ENCODE assay signal across 8 mouse cellular contexts in genomic region chr2:168590556-168590955, GRCm38 (mm10). TPM values are rescaled to one million over a fixed set of nuclear protein-coding genes. Genes with fewer than 3 reads are reported as not detected.
DNase-seq lines count a peak whose midpoint lies in the region; ATAC-seq and TF ChIP-seq lines count a peak whose summit lies in the region.

No protein-coding gene starts in this region.

- H3K9me3 ChIP-seq in neural tube, embryonic 11.5 days (ENCODE audit: control insufficient read depth, low read length) = no peaks in the 10 kb centered on the region
- H3K9me3 ChIP-seq in hindbrain, embryonic 11.5 days (ENCODE audit: control insufficient read depth, low read length) = no peaks in the 10 kb centered on the region

- no peak for ATAC-seq in neural tube, embryonic 11.5 days (ENCODE audit: insufficient read depth, low FRiP score, low TSS enrichment)
- ATAC-seq in hindbrain, embryonic 11.5 days (ENCODE audit: low FRiP score) = no peak
- ATAC-seq in megakaryocyte, adult 5-6 weeks (ENCODE audit: poor library complexity, severe bottlenecking) = peak; percentile 59

- no peak for TF ChIP-seq POLR2A in thymus, adult 2 months (IDR thresholded peaks at IDR 0.05; ENCODE audit: control insufficient read depth, extremely low read depth, insufficient read depth, low read length, poor library complexity)

- 47% methylated on average over 10 of the region's 10 CpGs for WGBS in neural tube, embryonic 11.5 days
- 51% methylated on average over 10 of the region's 10 CpGs for WGBS in hindbrain, embryonic 11.5 days
- WGBS in thymus, adult 2 months = 3% methylated on average over 10 of the region's 10 CpGs

- peaks cover 7% of the 10 kb centered on the region; the same call in 1 of the 2 replicates for H3K4me1 ChIP-seq in neural tube, embryonic 11.5 days (ENCODE audit: control insufficient read depth, insufficient read depth, low read length)
- peaks cover 13% of the 10 kb centered on the region for H3K4me1 ChIP-seq in hindbrain, embryonic 11.5 days (replicated peaks; ENCODE audit: control insufficient read depth, insufficient read depth, low read length)
- H3K4me1 ChIP-seq in thymus, adult 2 months (replicated peaks; ENCODE audit: control insufficient read depth, insufficient read depth, low read length) = peaks cover 39% of the 10 kb centered on the region

- peaks cover 25% of the 10 kb centered on the region for H3K27me3 ChIP-seq in neural tube, embryonic 11.5 days (ENCODE audit: control insufficient read depth, insufficient read depth, low read length)
- peaks cover 18% of the 10 kb centered on the region for H3K27me3 ChIP-seq in hindbrain, embryonic 11.5 days (ENCODE audit: control insufficient read depth, insufficient read depth, low read length)
- H3K27me3 ChIP-seq in thymus, adult 2 months (ENCODE audit: control insufficient read depth, insufficient read depth, low read length) = no peaks in the 10 kb centered on the region

- H3K4me2 ChIP-seq in neural tube, embryonic 11.5 days (ENCODE audit: low read depth) = peak overlapping the region; percentile 58
- H3K4me2 ChIP-seq in hindbrain, embryonic 11.5 days (replicated peaks; ENCODE audit: low read depth, low read length) = peak overlapping the region; percentile 68

- peak overlapping the region; percentile 34 for H3K4me3 ChIP-seq in neural tube, embryonic 11.5 days (ENCODE audit: low read depth, low read length)
- H3K4me3 ChIP-seq in hindbrain, embryonic 11.5 days (ENCODE audit: low read depth, low read length) = peak overlapping the region; percentile 39
- H3K4me3 ChIP-seq in thymus, adult 2 months (ENCODE audit: control insufficient read depth, insufficient read depth, low read length) = peak overlapping the region; percentile 36

- no peak overlapping the region for H3K27ac ChIP-seq in neural tube, embryonic 11.5 days (ENCODE audit: low read depth, low read length)
- H3K27ac ChIP-seq in hindbrain, embryonic 11.5 days (ENCODE audit: low read depth, low read length) = no peak overlapping the region
- peak overlapping the region; percentile 44; the same call in 1 of the 2 replicates for H3K27ac ChIP-seq in thymus, adult 2 months (ENCODE audit: control insufficient read depth, insufficient read depth, low read length)

- no peak overlapping the region for H3K9ac ChIP-seq in neural tube, embryonic 11.5 days (ENCODE audit: low read length)
- no peak overlapping the region for H3K9ac ChIP-seq in hindbrain, embryonic 11.5 days (ENCODE audit: low read depth, low read length)

- no peak for TF ChIP-seq CTCF in thymus, adult 2 months (IDR thresholded peaks at IDR 0.05; ENCODE audit: borderline replicate concordance, control insufficient read depth, extremely low read depth, insufficient read depth, low read length, poor library complexity)

- no peaks in the 10 kb centered on the region for H3K36me3 ChIP-seq in neural tube, embryonic 11.5 days (ENCODE audit: control insufficient read depth, insufficient read depth, low read length)
- H3K36me3 ChIP-seq in hindbrain, embryonic 11.5 days (ENCODE audit: control insufficient read depth, insufficient read depth, low read length) = no peaks in the 10 kb centered on the region
- H3K36me3 ChIP-seq in thymus, adult 2 months (ENCODE audit: control insufficient read depth, insufficient read depth, low read length) = no peaks in the 10 kb centered on the region

- DNase-seq in neural tube, embryonic 11.5 days (ENCODE audit: low spot score) = no peak
- DNase-seq in neural tube, embryonic 10.5 days (ENCODE audit: extremely low spot score, low spot score) = no peak
- DNase-seq in hindbrain, embryonic 11.5 days (ENCODE audit: low spot score) = no peak
- peak; percentile 58 for DNase-seq in thymus, adult 2 months
- DNase-seq in gastrocnemius, postnatal 4 days (ENCODE audit: low spot score in 2 of 2) = no peak
- DNase-seq in cerebellum, postnatal 4 days (ENCODE audit: low spot score in 2 of 2) = no peak
- no peak for DNase-seq in layer of hippocampus, postnatal 36 days

RNA-seq across cellular contexts. Expression of gene Nfatc2, which starts 10.9 kb away (rescaled TPM):
- polyA plus RNA-seq in neural tube, embryonic 11.5 days (2014; fragmentation: Nextera tagmentation; extraction: Ambion mirVana) = 0.93 and 1.0 TPM in 2 replicates
- polyA plus RNA-seq in hindbrain, embryonic 11.5 days (2014; fragmentation: Nextera tagmentation; extraction: Ambion mirVana) = 0.25 and 0.82 TPM in 2 replicates
- total RNA-seq in megakaryocyte, adult 5-6 weeks (2015) = 12.9 and 14.1 TPM in 2 replicates
- total RNA-seq in megakaryocyte, adult 5-6 weeks (2017) = 3.2 and 6.4 TPM in 2 replicates
- polyA plus RNA-seq in thymus, adult 2 months (2012; rRNA removed) = 13.3 and 17.4 TPM in 2 replicates
- 10 to 100 TPM; 23.5 to 24.7 TPM for total RNA-seq in gastrocnemius, postnatal 4 days (2021)
- total RNA-seq in layer of hippocampus, postnatal 36 days (2021) = 10 to 100 TPM; 19.9 to 20.1 TPM
